ENCODE assay signal across 8 mouse cellular contexts in genomic region chr5:75150341-75150981, GRCm38 (mm10). TPM values are rescaled to one million over a fixed set of nuclear protein-coding genes. Genes with fewer than 3 reads are reported as not detected.
DNase-seq lines count a peak whose midpoint lies in the region; ATAC-seq lines count a peak whose summit lies in the region.

No protein-coding gene starts in this region.

- no peaks in the 10 kb centered on the region for H3K36me3 ChIP-seq in kidney, embryonic 14.5 days (ENCODE audit: control insufficient read depth, insufficient read depth, low read length)
- H3K36me3 ChIP-seq in embryonic facial prominence, embryonic 10.5 days (replicated peaks), result no peaks in the 10 kb centered on the region
- no peaks in the 10 kb centered on the region for H3K36me3 ChIP-seq in midbrain, embryonic 15.5 days (replicated peaks)

- H3K4me3 ChIP-seq in kidney, embryonic 14.5 days (ENCODE audit: low read length), result peak overlapping the region; percentile 59
- H3K4me3 ChIP-seq in embryonic facial prominence, embryonic 10.5 days, result peak overlapping the region; percentile 80
- H3K4me3 ChIP-seq in midbrain, embryonic 15.5 days, result no peak overlapping the region

- ATAC-seq in kidney, embryonic 14.5 days (ENCODE audit: low FRiP score, low TSS enrichment), result no peak
- ATAC-seq in midbrain, embryonic 15.5 days (replicated peaks), result no peak

- no peak for DNase-seq in kidney, postnatal 25 days
- DNase-seq in embryonic facial prominence, embryonic 10.5 days (ENCODE audit: low spot score), result peak; percentile 79
- peak; percentile 19 for DNase-seq in heart, postnatal 4 days
- no peak for DNase-seq in cerebellum, adult 11 months
- no peak for DNase-seq in right cerebral cortex, postnatal 4 days
- DNase-seq in c-Kit-positive CD71-positive TER-119-positive erythroid progenitor cells, embryonic 14.5 days (ENCODE audit: low spot score), result no peak

- WGBS in kidney, embryonic 14.5 days, result under 1% methylated on average over 23 of the region's 23 CpGs
- under 1% methylated on average over 23 of the region's 23 CpGs for WGBS in embryonic facial prominence, embryonic 10.5 days
- WGBS in midbrain, embryonic 15.5 days, result under 1% methylated on average over 23 of the region's 23 CpGs

- H3K9me3 ChIP-seq in kidney, embryonic 14.5 days (ENCODE audit: control insufficient read depth, low read length), result no peaks in the 10 kb centered on the region
- H3K9me3 ChIP-seq in embryonic facial prominence, embryonic 10.5 days, result no peaks in the 10 kb centered on the region
- H3K9me3 ChIP-seq in midbrain, embryonic 15.5 days, result no peaks in the 10 kb centered on the region

- peak overlapping the region; percentile 87 for H3K4me2 ChIP-seq in kidney, embryonic 14.5 days (replicated peaks; ENCODE audit: low read depth, low read length)
- peak overlapping the region; percentile 13 for H3K4me2 ChIP-seq in midbrain, embryonic 15.5 days

- peaks cover 58% of the 10 kb centered on the region for H3K27me3 ChIP-seq in kidney, embryonic 14.5 days (ENCODE audit: control insufficient read depth, insufficient read depth, low read length)
- H3K27me3 ChIP-seq in embryonic facial prominence, embryonic 10.5 days (replicated peaks; ENCODE audit: low read depth, poor library complexity, severe bottlenecking), result peaks cover 99% of the 10 kb centered on the region
- peaks cover 73% of the 10 kb centered on the region for H3K27me3 ChIP-seq in midbrain, embryonic 15.5 days (replicated peaks)

- H3K4me1 ChIP-seq in kidney, embryonic 14.5 days (ENCODE audit: control insufficient read depth, insufficient read depth, low read length), result peaks cover 18% of the 10 kb centered on the region
- H3K4me1 ChIP-seq in embryonic facial prominence, embryonic 10.5 days, result peaks cover 60% of the 10 kb centered on the region
- H3K4me1 ChIP-seq in midbrain, embryonic 15.5 days, result peaks cover 42% of the 10 kb centered on the region

- H3K9ac ChIP-seq in kidney, embryonic 14.5 days (ENCODE audit: low read depth, low read length), result 0 out of 2 replicates have a peak overlapping the region, but pooled peaks have one; percentile 8
- H3K9ac ChIP-seq in midbrain, embryonic 15.5 days, result no peak overlapping the region

- H3K27ac ChIP-seq in kidney, embryonic 14.5 days (ENCODE audit: low read depth, low read length), result peak overlapping the region; percentile 70
- H3K27ac ChIP-seq in embryonic facial prominence, embryonic 10.5 days (replicated peaks), result peak overlapping the region; percentile 96
- H3K27ac ChIP-seq in midbrain, embryonic 15.5 days, result no peak overlapping the region

RNA-seq across cellular contexts. Expression of gene Pdgfra, which starts 1.6 kb away (rescaled TPM):
- polyA plus RNA-seq in kidney, embryonic 14.5 days (2014; fragmentation: Nextera tagmentation; extraction: Ambion mirVana), result 23.0 and 56.8 TPM in 2 replicates
- polyA plus RNA-seq in embryonic facial prominence, embryonic 10.5 days (2016; fragmentation: Nextera tagmentation; extraction: Ambion mirVana), result 44.2 and 56.6 TPM in 2 replicates
- total RNA-seq in heart, postnatal 4 days (2021), result 10 to 100 TPM; 34.4 to 39.0 TPM
- polyA plus RNA-seq in midbrain, embryonic 15.5 days (2015; fragmentation: Nextera tagmentation; extraction: Ambion mirVana), result 11.1 and 11.3 TPM in 2 replicates

Comparison
In these comparisons a context has a peak if more than half of its experiments do, and no peak if none do; other contexts are left out.
1. DNase-seq: peak in embryonic facial prominence, embryonic 10.5 days (single experiment) and heart, postnatal 4 days (single experiment); none in kidney, postnatal 25 days (0 of 2), cerebellum, adult 11 months (single experiment), right cerebral cortex, postnatal 4 days (single experiment) and c-Kit-positive CD71-positive TER-119-positive erythroid progenitor cells, embryonic 14.5 days (single experiment).